Comparison of ENCODE assay signal across 8 mouse cellular contexts in genomic region chr5:129602071-129602487, GRCm38 (mm10). TPM values are rescaled to one million over a fixed set of nuclear protein-coding genes. Genes with fewer than 3 reads are reported as not detected.
DNase-seq lines count a peak whose midpoint lies in the region; ATAC-seq and TF ChIP-seq lines count a peak whose summit lies in the region.

No protein-coding gene starts in this region.

- no peak overlapping the region for H3K4me2 ChIP-seq in midbrain, embryonic 14.5 days (ENCODE audit: low read length)
- H3K4me2 ChIP-seq in midbrain, embryonic 13.5 days (replicated peaks): no peak overlapping the region
- H3K4me2 ChIP-seq in midbrain, postnatal 0 days (ENCODE audit: low read depth, low read length, poor library complexity, severe bottlenecking): no peak overlapping the region

- WGBS in midbrain, embryonic 14.5 days: 35% methylated on average over 16 of the region's 16 CpGs
- WGBS in midbrain, embryonic 13.5 days: 35% methylated on average over 16 of the region's 16 CpGs
- 38% methylated on average over 15 of the region's 16 CpGs for WGBS in midbrain, postnatal 0 days

- H3K27me3 ChIP-seq in midbrain, embryonic 14.5 days (ENCODE audit: control insufficient read depth, insufficient read depth, low read length): no peaks in the 10 kb centered on the region
- no peaks in the 10 kb centered on the region for H3K27me3 ChIP-seq in midbrain, embryonic 13.5 days
- no peaks in the 10 kb centered on the region for H3K27me3 ChIP-seq in midbrain, postnatal 0 days (ENCODE audit: insufficient read depth, low read length)

- no peak for ATAC-seq in midbrain, embryonic 14.5 days (ENCODE audit: low FRiP score, low TSS enrichment)
- no peak for ATAC-seq in midbrain, embryonic 13.5 days
- ATAC-seq in midbrain, postnatal 0 days (ENCODE audit: low FRiP score): no peak

- no peak overlapping the region for H3K9ac ChIP-seq in midbrain, embryonic 14.5 days (replicated peaks; ENCODE audit: low read length)
- no peak overlapping the region for H3K9ac ChIP-seq in midbrain, embryonic 13.5 days (replicated peaks)
- no peak overlapping the region for H3K9ac ChIP-seq in midbrain, postnatal 0 days (replicated peaks; ENCODE audit: low read length, poor library complexity, severe bottlenecking)

- H3K9me3 ChIP-seq in midbrain, embryonic 14.5 days (ENCODE audit: control insufficient read depth, low read length): no peaks in the 10 kb centered on the region
- H3K9me3 ChIP-seq in midbrain, embryonic 13.5 days: no peaks in the 10 kb centered on the region
- H3K9me3 ChIP-seq in midbrain, postnatal 0 days (ENCODE audit: low read length): 0 out of 2 replicates have a peak, but pooled peaks cover 2% of the 10 kb centered on the region

- no peaks in the 10 kb centered on the region for H3K4me1 ChIP-seq in midbrain, embryonic 14.5 days (ENCODE audit: control insufficient read depth, insufficient read depth, low read length)
- H3K4me1 ChIP-seq in midbrain, embryonic 13.5 days (replicated peaks): no peaks in the 10 kb centered on the region
- no peaks in the 10 kb centered on the region for H3K4me1 ChIP-seq in midbrain, postnatal 0 days (ENCODE audit: insufficient read depth, low read length)

- H3K4me3 ChIP-seq in midbrain, embryonic 14.5 days (replicated peaks; ENCODE audit: low read depth, low read length): no peak overlapping the region
- no peak overlapping the region for H3K4me3 ChIP-seq in midbrain, embryonic 13.5 days (replicated peaks)
- no peak overlapping the region for H3K4me3 ChIP-seq in midbrain, postnatal 0 days (ENCODE audit: low read depth, low read length)

- peaks cover 37% of the 10 kb centered on the region for H3K36me3 ChIP-seq in midbrain, embryonic 14.5 days (ENCODE audit: control insufficient read depth, insufficient read depth, low read length)
- H3K36me3 ChIP-seq in midbrain, embryonic 13.5 days: peaks cover 78% of the 10 kb centered on the region
- peaks cover 51% of the 10 kb centered on the region for H3K36me3 ChIP-seq in midbrain, postnatal 0 days (ENCODE audit: insufficient read depth, low read length)

- DNase-seq in adrenal gland, postnatal 14 days: peak; percentile 68
- no peak for DNase-seq in adrenal gland, postnatal 4 days (ENCODE audit: low spot score in 2 of 2)
- DNase-seq in midbrain, embryonic 14.5 days: peak; percentile 24
- peak; percentile 26 for DNase-seq in induced T-regulatory cell, adult 2 months (ENCODE audit: low read depth)
- no peak for DNase-seq in midbrain, postnatal 0 days (ENCODE audit: low spot score)
- no peak for DNase-seq in frontal cortex, postnatal 10 days (ENCODE audit: low spot score in 2 of 2)
- DNase-seq in gastrocnemius, postnatal 14 days: no peak

- H3K27ac ChIP-seq in midbrain, embryonic 14.5 days (replicated peaks; ENCODE audit: low read depth, low read length): no peak overlapping the region
- no peak overlapping the region for H3K27ac ChIP-seq in midbrain, embryonic 13.5 days
- H3K27ac ChIP-seq in midbrain, postnatal 0 days (ENCODE audit: low read depth, low read length): no peak overlapping the region

- peak; percentile 52 for TF ChIP-seq CTCF in midbrain, postnatal 0 days (IDR thresholded peaks at IDR 0.05)

- intact Hi-C loops in gastrocnemius, postnatal 14 days (cut with DNase I; ENCODE audit: low total_unique reads): loop anchor here (10.0 kb wide), 2 partner anchors 113 to 143 kb away; partner anchors contain the start of gene Mrps17

RNA-seq across cellular contexts. Expression of gene Mmp17, which starts 18.1 kb away (rescaled TPM):
- 1.2 and 1.7 TPM in 2 replicates for total RNA-seq in adrenal gland, postnatal 14 days (2021)
- 1 to 10 TPM; 1.5 to 1.9 TPM for total RNA-seq in adrenal gland, postnatal 4 days (2021)
- 7.3 and 8.3 TPM in 2 replicates for polyA plus RNA-seq in midbrain, embryonic 14.5 days (2014; fragmentation: Nextera tagmentation; extraction: Ambion mirVana)
- polyA plus RNA-seq in midbrain, embryonic 13.5 days (2015; fragmentation: Nextera tagmentation; extraction: Ambion mirVana): 9.3 and 9.6 TPM in 2 replicates
- 22.9 and 24.6 TPM in 2 replicates for total RNA-seq in midbrain, postnatal 0 days (2014; rRNA removed)
- 10.0 and 11.6 TPM in 2 replicates for polyA plus RNA-seq in midbrain, postnatal 0 days (2015; fragmentation: Nextera tagmentation; extraction: Ambion mirVana)
- 1 to 10 TPM in 1 of 2 experiments, under 1 TPM in 1; 0.86 to 1.2 TPM for total RNA-seq in gastrocnemius, postnatal 14 days (2021)

Comparison
In these comparisons a context has a peak if more than half of its experiments do, and no peak if none do; other contexts are left out.
1. DNase-seq: peak in adrenal gland, postnatal 14 days (single experiment), midbrain, embryonic 14.5 days (single experiment) and induced T-regulatory cell, adult 2 months (single experiment); none in adrenal gland, postnatal 4 days (0 of 2), midbrain, postnatal 0 days (single experiment), frontal cortex, postnatal 10 days (0 of 2) and gastrocnemius, postnatal 14 days (single experiment).